Mouse (Mus musculus) spleen, adult 2 months (tissue): Measurements from ENCODE around the gene H2-Ab1.

Source experiments
- CTCF ChIP-seq: fragments of 200-500 bp; IDR thresholded peaks from 2 replicates; pipeline ENCODE4 v1.5.1; 2011; ENCODE audit warnings: mild to moderate bottlenecking, inconsistent platforms; ENCODE audit not compliant: insufficient read depth, insufficient read length, insufficient replicate concordance; ENCODE audit errors: extremely low read depth
- POLR2A ChIP-seq: fragments of 200-500 bp; IDR thresholded peaks from 2 replicates; pipeline ENCODE4 v1.6.1; 2011; ENCODE audit warnings: low read depth, low read length, inconsistent platforms

DNA sequence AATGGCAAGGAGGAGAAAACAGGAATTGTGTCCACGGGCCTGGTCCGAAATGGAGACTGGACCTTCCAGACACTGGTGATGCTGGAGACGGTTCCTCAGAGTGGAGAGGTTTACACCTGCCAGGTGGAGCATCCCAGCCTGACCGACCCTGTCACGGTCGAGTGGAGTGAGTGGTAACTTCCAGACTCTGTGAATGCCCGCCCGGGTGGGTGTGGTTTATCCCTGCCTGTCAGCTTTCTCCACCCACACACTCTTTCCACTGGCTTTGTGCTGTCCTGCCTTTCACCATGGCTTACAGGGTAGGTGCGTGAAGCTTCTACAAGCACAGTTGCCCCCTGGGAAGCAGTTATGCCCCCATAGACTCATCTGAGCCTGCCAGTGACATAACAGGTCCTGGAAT lies 56.8 kb downstream of the H2-Ab1 start:
- TF ChIP-seq POLR2A = no peak
- no peak for TF ChIP-seq CTCF
